Mouse (Mus musculus) retina, postnatal 7 days (tissue): Measurements from ENCODE around the gene Tcf7l1.

ENCODE experiments used
- DNase-seq: peaks from one replicate; pipeline ENCODE4 v3.0.0-alpha.2; 2012; ENCODE audit warnings: low read depth, low spot score

Tcf7l1 gene

GRCm38 (mm10) chr6:72597083-72597874 lies 191.8 kb downstream of the Tcf7l1 start:
- no peak for DNase-seq

- DNase-seq: no peak
Measured at GRCm38 (mm10) chr6:72593914-72594313, 195.1 kb downstream of the Tcf7l1 start.

- no peak for DNase-seq
Measured at GRCm38 (mm10) chr6:72593011-72593803, 195.8 kb downstream of the Tcf7l1 start.

- DNase-seq: no peak
Measured at GRCm38 (mm10) chr6:72590111-72590510, 198.9 kb downstream of the Tcf7l1 start.

- no peak for DNase-seq
Measured at GRCm38 (mm10) chr6:72588307-72588706, 200.7 kb downstream of the Tcf7l1 start.

GRCm38 (mm10) chr6:72586701-72587100 lies 202.4 kb downstream of the Tcf7l1 start:
- DNase-seq: no peak

- DNase-seq: no peak
Measured at GRCm38 (mm10) chr6:72584154-72584553, 204.9 kb downstream of the Tcf7l1 start.

GRCm38 (mm10) chr6:72583211-72583839 lies 205.7 kb downstream of the Tcf7l1 start:
- DNase-seq: no peak

- DNase-seq: no peak
Measured at GRCm38 (mm10) chr6:72581625-72582382, 207.2 kb downstream of the Tcf7l1 start.
